Mouse (Mus musculus) forebrain, postnatal 0 days (tissue): ENCODE measurements around the gene AV320801. TPM values are rescaled to one million over a fixed set of nuclear protein-coding genes. Genes with fewer than 3 reads are reported as not detected.
"Not testable (repeated sequence)": the region's sequence is repeated elsewhere in the genome, so short reads cannot be mapped to it uniquely, and the experiment has no call there.

Experiments
- ATAC-seq: fragments of 200-750 bp; cut with Nextera tagmentation; 2 replicates; pipeline ENCODE4 v1.8.0; 2017; ENCODE audit warnings: mild to moderate bottlenecking, moderate library complexity
- DNase-seq: peaks from one replicate; pipeline ENCODE4 v3.0.0-alpha.2; 2015
- H3K27ac ChIP-seq: fragments of 300-500 bp; sonication (generic); 2 replicates; pipeline ENCODE4 v1.5.1; 2014; ENCODE audit warnings: low read depth, mild to moderate bottlenecking, antibody characterized with exemption, low read length, moderate library complexity, mixed read lengths
- H3K27me3 ChIP-seq: fragments of 300-500 bp; sonication (generic); 2 replicates; pipeline ENCODE4 v1.6.1; 2014; ENCODE audit warnings: mild to moderate bottlenecking, low read length, mixed read lengths; ENCODE audit not compliant: insufficient read depth
- H3K36me3 ChIP-seq: fragments of 300-500 bp; sonication (generic); 2 replicates; pipeline ENCODE4 v1.6.1; 2014; ENCODE audit warnings: mild to moderate bottlenecking, moderate library complexity; ENCODE audit not compliant: insufficient read depth
- H3K4me1 ChIP-seq: fragments of 300-500 bp; sonication (generic); 2 replicates; pipeline ENCODE4 v1.6.1; 2014; ENCODE audit warnings: antibody characterized with exemption; ENCODE audit not compliant: insufficient read depth
- H3K4me2 ChIP-seq: fragments of 300-500 bp; sonication (generic); 2 replicates; pipeline ENCODE4 v1.6.1; 2014; ENCODE audit warnings: low read depth, mild to moderate bottlenecking, moderate library complexity
- H3K4me3 ChIP-seq: fragments of 300-500 bp; sonication (generic); 2 replicates; pipeline ENCODE4 v1.5.1; 2014; ENCODE audit warnings: low read depth, low read length, mixed read lengths
- H3K9ac ChIP-seq: fragments of 300-500 bp; sonication (generic); 2 replicates; pipeline ENCODE4 v1.6.1; 2014; ENCODE audit warnings: mild to moderate bottlenecking
- H3K9me3 ChIP-seq: fragments of 300-500 bp; sonication (generic); 2 replicates; pipeline ENCODE4 v1.6.1; 2016; ENCODE audit warnings: low read length
- WGBS: fragments of 180-500 bp; shearing (Covaris S2); extraction: QIAGEN DNeasy Blood & Tissue Kit; methylation state at CpG from one replicate; pipeline ENCODE4 v1.1.7; 2014; 5-methylcytosine and 5-hydroxymethylcytosine counted together
- polyA plus RNA-seq: library from polyadenylated mRNA; unstranded; fragments of >200 nt; fragmentation: Nextera tagmentation; extraction: Ambion mirVana; gene quantifications from 2 replicates; pipeline ENCODE4 v1.2.1, GENCODE M21; 2015
- total RNA-seq: library from RNA; depleted of rRNA; stranded (reverse); fragments of >200 nt; gene quantifications from 2 replicates; pipeline ENCODE4 v1.2.3, GENCODE M21; 2014; rRNA removed

Gene AV320801
- total RNA-seq: not detected in 2 replicates
- polyA plus RNA-seq: not detected in 2 replicates

GRCm38 (mm10) chrX:135494288-135494687 is at the start of gene AV320801:
Gene AV320801 (plus strand): TSS chrX:135494588.
- 98% methylated on average over 5 of the region's 14 CpGs for WGBS
- not testable (repeated sequence) for H3K36me3 ChIP-seq, ATAC-seq

GRCm38 (mm10) chrX:135464160-135464559 is 30.2 kb upstream of the AV320801 start:
- H3K9me3 ChIP-seq, H3K4me3 ChIP-seq, ATAC-seq, H3K4me1 ChIP-seq, H3K27ac ChIP-seq, DNase-seq, H3K27me3 ChIP-seq, H3K36me3 ChIP-seq, H3K4me2 ChIP-seq, H3K9ac ChIP-seq: not testable (repeated sequence)
- WGBS: no CpG with 5 or more reads among the region's 3 CpGs

More at GRCm38 (mm10) chrX:135494288-135494687, at the start of gene AV320801:
- not testable (repeated sequence) for H3K4me3 ChIP-seq, H3K4me2 ChIP-seq, H3K9me3 ChIP-seq, H3K27ac ChIP-seq, H3K9ac ChIP-seq, H3K4me1 ChIP-seq, DNase-seq, H3K27me3 ChIP-seq

- H3K27me3 ChIP-seq, DNase-seq, ATAC-seq, H3K9ac ChIP-seq, H3K4me1 ChIP-seq, H3K9me3 ChIP-seq, H3K4me3 ChIP-seq, H3K4me2 ChIP-seq, H3K36me3 ChIP-seq, H3K27ac ChIP-seq: not testable (repeated sequence)
- no CpG with 5 or more reads among the region's 6 CpGs for WGBS
These were observed 12.5 kb upstream of the AV320801 start for GRCm38 (mm10) chrX:135481902-135482301.

GRCm38 (mm10) chrX:135483183-135483582 is 11.2 kb upstream of the AV320801 start:
- H3K36me3 ChIP-seq, H3K27ac ChIP-seq, H3K4me2 ChIP-seq, H3K9me3 ChIP-seq, ATAC-seq, H3K4me1 ChIP-seq, H3K9ac ChIP-seq, DNase-seq, H3K4me3 ChIP-seq, H3K27me3 ChIP-seq: not testable (repeated sequence)
- WGBS: no CpG with 5 or more reads among the region's 3 CpGs

Other genes with a start within 250 kb of the AV320801 start
- gene Pramel3, start 192.3 kb upstream of the AV320801 start, total RNA-seq: not detected in 2 replicates
- not detected in 2 replicates for gene Pramel3, start 192.3 kb upstream of the AV320801 start, polyA plus RNA-seq
- not detected in 2 replicates for gene Gm5128, start 121.3 kb upstream of the AV320801 start, total RNA-seq
- not detected in 2 replicates for gene Gm5128, start 121.3 kb upstream of the AV320801 start, polyA plus RNA-seq
- not detected in 2 replicates for gene Gm7903, start 60.8 kb upstream of the AV320801 start, total RNA-seq
- gene Gm7903, start 60.8 kb upstream of the AV320801 start, polyA plus RNA-seq: 0.07 TPM in 1 of 2 replicates, not detected in the other
- gene Nxf7, start 104.2 kb downstream of the AV320801 start, total RNA-seq: not detected in 2 replicates
- not detected in 2 replicates for gene Nxf7, start 104.2 kb downstream of the AV320801 start, polyA plus RNA-seq
- 0.08 TPM in 1 of 2 replicates, not detected in the other for gene Prame, start 133.1 kb downstream of the AV320801 start, total RNA-seq
- gene Prame, start 133.1 kb downstream of the AV320801 start, polyA plus RNA-seq: not detected in 2 replicates
- not detected in 2 replicates for gene Tcp11x2, start 199.2 kb downstream of the AV320801 start, total RNA-seq
- gene Tcp11x2, start 199.2 kb downstream of the AV320801 start, polyA plus RNA-seq: not detected in 2 replicates
- 1.7 TPM in 1 of 2 replicates, not detected in the other for gene Tmsb15a, start 230.7 kb downstream of the AV320801 start, total RNA-seq
- not detected in 2 replicates for gene Tmsb15a, start 230.7 kb downstream of the AV320801 start, polyA plus RNA-seq
- gene Armcx5, start 248.1 kb downstream of the AV320801 start, total RNA-seq: 15.8 and 22.5 TPM in 2 replicates
- 16.8 and 20.8 TPM in 2 replicates for gene Armcx5, start 248.1 kb downstream of the AV320801 start, polyA plus RNA-seq
- gene Gprasp1, start 248.1 kb downstream of the AV320801 start, total RNA-seq: 279 and 396 TPM in 2 replicates
- 112 and 177 TPM in 2 replicates for gene Gprasp1, start 248.1 kb downstream of the AV320801 start, polyA plus RNA-seq